ENCODE assay signal across 32 mouse cellular contexts in genomic region chr14:37765729-37766128, GRCm38 (mm10).
"Had no signal": no experiment of that assay in that cellular context is flagged by ENCODE, and none has a peak within 500 bp of the region (broad histone marks: within the 10 kb centered on the region; RNA-seq: fewer than 3 reads in every experiment).

No protein-coding gene starts in this region.

- DNase-seq: left cerebral cortex, postnatal 4 days; liver; liver, embryonic 13.5 days; liver, postnatal 0 days; lung, adult 18-20 months; lung, adult 2 months; lung, embryonic 14.5 days; lung, postnatal 10 days; lung, postnatal 14 days; lung, postnatal 36 days; lung, postnatal 4 days; midbrain, embryonic 14.5 days had no signal

- H3K36me3 ChIP-seq: limb, embryonic 10.5 days; limb, embryonic 12.5 days; limb, embryonic 13.5 days; limb, embryonic 15.5 days; liver, embryonic 12.5 days; liver, embryonic 13.5 days; liver, embryonic 15.5 days; lung, embryonic 15.5 days; midbrain, embryonic 10.5 days; midbrain, embryonic 12.5 days; midbrain, embryonic 13.5 days; midbrain, embryonic 15.5 days; neural tube, embryonic 12.5 days had no signal

- H3K27me3 ChIP-seq: limb, embryonic 12.5 days; limb, embryonic 13.5 days; limb, embryonic 15.5 days; liver, embryonic 12.5 days; liver, embryonic 13.5 days; liver, embryonic 15.5 days; lung, embryonic 15.5 days; megakaryocyte, embryonic 14.5 days; midbrain, embryonic 12.5 days; midbrain, embryonic 13.5 days; midbrain, embryonic 15.5 days; neural tube, embryonic 12.5 days had no signal

- ATAC-seq: liver, embryonic 12.5 days; liver, postnatal 0 days; lung, postnatal 0 days; midbrain, embryonic 13.5 days; midbrain, embryonic 15.5 days; midbrain, embryonic 16.5 days had no signal

- H3K4me1 ChIP-seq: limb, embryonic 10.5 days; limb, embryonic 12.5 days; limb, embryonic 13.5 days; limb, embryonic 15.5 days; liver, embryonic 12.5 days; liver, embryonic 13.5 days; liver, embryonic 15.5 days; lung, embryonic 15.5 days; megakaryocyte, embryonic 14.5 days; midbrain, embryonic 10.5 days; midbrain, embryonic 12.5 days; midbrain, embryonic 13.5 days; midbrain, embryonic 15.5 days; neural tube, embryonic 12.5 days had no signal

- H3K27ac ChIP-seq: limb, embryonic 10.5 days; limb, embryonic 12.5 days; limb, embryonic 13.5 days; limb, embryonic 15.5 days; liver, embryonic 12.5 days; liver, embryonic 13.5 days; liver, embryonic 14.5 days; liver, embryonic 15.5 days; lung, embryonic 15.5 days; macrophage; midbrain, embryonic 10.5 days; midbrain, embryonic 12.5 days; midbrain, embryonic 13.5 days; midbrain, embryonic 15.5 days; neural tube, embryonic 12.5 days had no signal

- H3K9ac ChIP-seq: limb, embryonic 12.5 days; limb, embryonic 13.5 days; limb, embryonic 15.5 days; liver, embryonic 12.5 days; liver, embryonic 13.5 days; liver, embryonic 14.5 days; liver, embryonic 15.5 days; liver, postnatal 0 days; lung, embryonic 14.5 days; lung, embryonic 15.5 days; midbrain, embryonic 12.5 days; midbrain, embryonic 13.5 days; midbrain, embryonic 15.5 days; neural tube, embryonic 12.5 days had no signal

- H3K4me2 ChIP-seq: limb, embryonic 12.5 days; limb, embryonic 13.5 days; limb, embryonic 15.5 days; liver, embryonic 11.5 days; liver, embryonic 12.5 days; liver, embryonic 13.5 days; liver, embryonic 15.5 days; lung, embryonic 14.5 days; lung, embryonic 15.5 days; midbrain, embryonic 11.5 days; midbrain, embryonic 12.5 days; midbrain, embryonic 13.5 days; midbrain, embryonic 15.5 days; neural tube, embryonic 12.5 days had no signal

- H3K4me3 ChIP-seq: limb, embryonic 10.5 days; limb, embryonic 12.5 days; limb, embryonic 13.5 days; limb, embryonic 15.5 days; liver, embryonic 12.5 days; liver, embryonic 13.5 days; liver, embryonic 15.5 days; lung, embryonic 15.5 days; megakaryocyte, embryonic 14.5 days; midbrain, embryonic 10.5 days; midbrain, embryonic 12.5 days; midbrain, embryonic 13.5 days; midbrain, embryonic 15.5 days; myocyte; neural tube, embryonic 12.5 days had no signal

- H3K9me3 ChIP-seq: limb, embryonic 10.5 days; limb, embryonic 12.5 days; limb, embryonic 13.5 days; limb, embryonic 15.5 days; liver, embryonic 12.5 days; liver, embryonic 15.5 days; lung, embryonic 15.5 days; megakaryocyte, embryonic 14.5 days; midbrain, embryonic 10.5 days; midbrain, embryonic 12.5 days; midbrain, embryonic 13.5 days; midbrain, embryonic 15.5 days; neural tube, embryonic 12.5 days had no signal
